Mouse (Mus musculus) kidney, embryonic 15.5 days (tissue): ENCODE measurements around the gene Flnc. TPM values are rescaled to one million over a fixed set of nuclear protein-coding genes. Genes with fewer than 3 reads are reported as not detected.

ENCODE experiments used
- ATAC-seq: fragments of 200-750 bp; cut with Nextera tagmentation; replicated peaks from 2 replicates; pipeline ENCODE4 v1.8.0; 2017; ENCODE audit warnings: moderate TSS enrichment; ENCODE audit not compliant: low FRiP score
- H3K27ac ChIP-seq: fragments of 300-500 bp; sonication (generic); 2 replicates; pipeline ENCODE4 v1.5.1; 2015; ENCODE audit warnings: mild to moderate bottlenecking, inconsistent platforms
- H3K27me3 ChIP-seq: fragments of 300-500 bp; sonication (generic); 2 replicates; pipeline ENCODE4 v1.6.1; 2015; ENCODE audit warnings: inconsistent platforms
- H3K36me3 ChIP-seq: fragments of 300-500 bp; sonication (generic); 2 replicates; pipeline ENCODE4 v1.6.1; 2015; ENCODE audit warnings: inconsistent platforms
- H3K4me1 ChIP-seq: fragments of 300-500 bp; sonication (generic); 2 replicates; pipeline ENCODE4 v1.6.1; 2015; ENCODE audit warnings: inconsistent platforms
- H3K4me2 ChIP-seq: fragments of 300-500 bp; sonication (generic); 2 replicates; pipeline ENCODE4 v1.6.1; 2015; ENCODE audit warnings: moderate library complexity, mild to moderate bottlenecking, inconsistent platforms
- H3K4me3 ChIP-seq: fragments of 300-500 bp; sonication (generic); replicated peaks from 2 replicates; pipeline ENCODE4 v1.5.1; 2015; ENCODE audit warnings: mild to moderate bottlenecking, inconsistent platforms
- H3K9ac ChIP-seq: fragments of 300-500 bp; sonication (generic); 2 replicates; pipeline ENCODE4 v1.6.1; 2015; ENCODE audit warnings: mild to moderate bottlenecking, inconsistent platforms
- H3K9me3 ChIP-seq: fragments of 300-500 bp; sonication (generic); replicated peaks from 2 replicates; pipeline ENCODE4 v1.6.1; 2016; ENCODE audit warnings: inconsistent platforms
- WGBS: fragments of 180-500 bp; shearing (Covaris S2); methylation state at CpG from one replicate; pipeline ENCODE4 v1.1.7; 2015; ENCODE audit warnings: mixed read lengths; 5-methylcytosine and 5-hydroxymethylcytosine counted together
- microRNA-seq: library from miRNA; unstranded; fragments of <30 nt; microRNA quantifications from one replicate; pipeline ENCODE4, GENCODE M21; 2016
- polyA plus RNA-seq: library from polyadenylated mRNA; unstranded; fragments of >200 nt; fragmentation: Nextera tagmentation; extraction: Ambion mirVana; gene quantifications from 2 replicates; pipeline ENCODE4 v1.2.1, GENCODE M21; 2015

The Flnc gene
- polyA plus RNA-seq, 1 experiment from 2014 or later: 9.3 TPM

DNA sequence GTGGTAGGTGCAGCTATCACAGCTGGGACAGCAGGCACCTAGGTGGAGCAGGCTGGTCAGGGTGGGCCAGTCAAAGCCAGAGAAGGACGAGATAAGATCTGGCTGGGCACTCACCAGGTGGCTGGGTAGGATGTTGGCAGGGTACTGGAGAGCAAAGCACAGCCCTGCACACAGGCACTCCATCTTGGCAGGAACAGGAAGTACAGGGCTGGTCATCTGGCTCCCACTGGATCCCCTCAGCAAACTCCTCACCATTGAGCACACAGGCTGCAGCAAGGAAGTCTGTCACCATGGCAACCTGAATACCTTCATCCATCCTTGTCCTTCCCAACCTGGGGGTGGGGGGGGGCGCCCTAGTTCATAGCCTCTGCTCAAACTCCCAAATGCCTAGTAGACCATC, 64.7 kb downstream of the Flnc start:
- no peak overlapping the region for H3K4me3 ChIP-seq
- peaks cover 38% of the 10 kb centered on the region; the same call in 1 of the 2 replicates for H3K36me3 ChIP-seq
- H3K27ac ChIP-seq: no peak overlapping the region
- no peak overlapping the region for H3K9ac ChIP-seq
- peak; percentile 35; the same call in 1 of the 2 replicates for ATAC-seq
- 80% methylated on average over 2 of the region's 2 CpGs for WGBS
- H3K27me3 ChIP-seq: no peaks in the 10 kb centered on the region
- H3K9me3 ChIP-seq: no peaks in the 10 kb centered on the region
- H3K4me1 ChIP-seq: peaks cover 11% of the 10 kb centered on the region; the same call in 1 of the 2 replicates
- H3K4me2 ChIP-seq: no peak overlapping the region

DNA sequence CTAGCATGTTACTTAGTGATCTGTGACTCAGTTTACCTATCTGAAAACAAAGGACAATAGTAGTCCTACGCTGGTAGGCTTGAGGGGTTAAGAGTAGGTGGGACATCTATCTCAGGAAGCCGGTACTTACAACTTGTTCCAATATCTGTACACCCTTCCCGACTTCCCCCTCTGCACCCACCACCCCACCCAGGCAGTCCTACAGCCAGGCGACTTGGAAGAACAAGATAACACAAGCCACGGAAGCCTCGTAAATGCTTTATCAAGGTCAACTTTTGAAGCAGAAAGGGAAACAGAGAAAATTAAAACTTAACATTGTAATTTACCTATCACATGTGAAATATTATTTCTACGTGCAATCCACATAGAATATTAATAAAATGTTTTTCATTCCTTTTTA, 67.1 kb downstream of the Flnc start:
- no peak overlapping the region for H3K4me2 ChIP-seq
- H3K36me3 ChIP-seq: peaks cover 41% of the 10 kb centered on the region; the same call in 1 of the 2 replicates
- H3K4me3 ChIP-seq: no peak overlapping the region
- WGBS: 94% methylated on average over 7 of the region's 7 CpGs
- H3K27me3 ChIP-seq: no peaks in the 10 kb centered on the region
- no peaks in the 10 kb centered on the region for H3K9me3 ChIP-seq
- peaks cover 11% of the 10 kb centered on the region; the same call in 1 of the 2 replicates for H3K4me1 ChIP-seq
- no peak overlapping the region for H3K27ac ChIP-seq
- no peak overlapping the region for H3K9ac ChIP-seq
- no peak for ATAC-seq

DNA sequence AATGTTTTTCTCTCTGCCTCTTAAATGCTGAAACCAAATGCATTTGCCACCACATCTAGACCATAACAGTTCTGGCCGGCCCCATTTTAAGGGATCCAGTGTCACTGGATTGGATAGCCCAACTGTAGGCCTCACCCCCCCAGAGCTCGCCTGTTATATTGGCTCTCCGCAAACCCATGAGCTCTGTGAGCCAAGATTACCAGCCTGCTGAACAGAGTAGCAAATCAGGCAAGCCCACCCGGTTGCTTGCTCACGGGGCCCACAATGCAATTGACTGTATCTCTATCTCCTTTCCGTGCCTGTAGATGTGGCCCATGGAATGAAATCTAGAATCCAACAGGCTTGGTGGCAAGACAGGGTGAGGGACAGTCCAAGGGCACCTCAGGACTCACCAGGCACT, 67.8 kb downstream of the Flnc start:
- Histone ChIP-seq H3K4me2 (no peak overlapping the region), H3K27ac (no peak overlapping the region), H3K36me3 (peaks cover 39% of the 10 kb centered on the region; the same call in 1 of the 2 replicates), H3K4me1 (peaks cover 12% of the 10 kb centered on the region; the same call in 1 of the 2 replicates), H3K27me3 (no peaks in the 10 kb centered on the region), H3K9me3 (no peaks in the 10 kb centered on the region), H3K4me3 (no peak overlapping the region), H3K9ac (no peak overlapping the region)
- WGBS: 93% methylated on average over 6 of the region's 6 CpGs
- no peak for ATAC-seq

DNA sequence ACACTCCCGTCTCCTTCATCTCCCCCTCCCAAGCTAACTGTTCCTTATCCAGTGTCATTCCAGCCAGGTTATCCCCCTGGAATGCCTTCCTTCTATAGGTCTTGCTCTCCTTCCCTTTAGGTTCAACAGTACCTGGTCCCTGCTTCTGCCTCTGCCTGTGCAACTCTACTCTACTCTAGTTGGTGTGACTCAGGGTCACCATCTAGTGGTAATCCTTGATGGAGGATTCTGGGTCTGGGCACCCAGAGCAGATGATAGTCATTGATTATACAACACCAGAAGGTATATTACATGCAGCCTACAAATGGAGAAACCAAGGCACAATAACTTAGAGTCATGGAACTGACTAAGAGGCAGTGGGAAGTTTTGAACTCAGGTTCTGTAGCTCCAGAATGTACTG, 68.5 kb downstream of the Flnc start:
- H3K4me2 ChIP-seq: no peak overlapping the region
- ATAC-seq: no peak
- no peaks in the 10 kb centered on the region for H3K27me3 ChIP-seq
- peaks cover 12% of the 10 kb centered on the region for H3K4me1 ChIP-seq
- peaks cover 33% of the 10 kb centered on the region; the same call in 1 of the 2 replicates for H3K36me3 ChIP-seq
- 94% methylated on average over 1 of the region's 1 CpGs for WGBS
- no peak overlapping the region for H3K9ac ChIP-seq
- no peaks in the 10 kb centered on the region for H3K9me3 ChIP-seq
- no peak overlapping the region for H3K27ac ChIP-seq
- H3K4me3 ChIP-seq: no peak overlapping the region

- 89% methylated on average over 5 of the region's 5 CpGs for WGBS
- peaks cover 19% of the 10 kb centered on the region; the same call in 1 of the 2 replicates for H3K36me3 ChIP-seq
- H3K4me2 ChIP-seq: no peak overlapping the region
- ATAC-seq: no peak
- H3K27ac ChIP-seq: no peak overlapping the region
- H3K9me3 ChIP-seq: no peaks in the 10 kb centered on the region
- no peak overlapping the region for H3K4me3 ChIP-seq
- H3K4me1 ChIP-seq: peaks cover 39% of the 10 kb centered on the region
- H3K9ac ChIP-seq: no peak overlapping the region
- H3K27me3 ChIP-seq: no peaks in the 10 kb centered on the region
Measured at GRCm38 (mm10) chr6:29505493-29505892, 72.4 kb downstream of the Flnc start.

DNA sequence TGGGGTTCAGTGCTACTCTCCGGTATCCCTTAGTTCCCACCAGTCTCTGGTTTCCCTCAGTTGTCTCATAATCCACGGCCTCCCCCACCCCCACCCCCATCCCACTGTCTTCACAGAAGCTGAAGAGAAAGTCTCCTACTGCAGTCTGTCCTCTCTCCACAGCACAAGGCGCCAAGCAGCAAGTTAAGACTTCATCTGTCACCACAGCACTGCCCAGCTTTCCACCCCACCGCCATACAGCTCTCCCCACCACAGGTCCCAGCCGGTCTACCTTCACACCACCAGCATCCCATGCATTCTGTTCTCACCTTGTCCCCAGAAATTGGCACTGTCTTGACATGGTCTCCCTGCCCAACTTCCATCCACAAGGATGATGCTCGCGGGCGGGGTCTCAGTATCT, 73.8 kb downstream of the Flnc start:
- Histone ChIP-seq H3K9me3 (no peaks in the 10 kb centered on the region), H3K36me3 (peaks cover 14% of the 10 kb centered on the region; the same call in 1 of the 2 replicates), H3K4me3 (peak overlapping the region; percentile 72), H3K4me2 (peak overlapping the region; percentile 86), H3K9ac (peak overlapping the region; percentile 64; the same call in 1 of the 2 replicates), H3K27ac (0 out of 2 replicates have a peak overlapping the region, but pooled peaks have one; percentile 11), H3K4me1 (peaks cover 39% of the 10 kb centered on the region), H3K27me3 (no peaks in the 10 kb centered on the region)
- 21% methylated on average over 8 of the region's 8 CpGs for WGBS
- ATAC-seq: no peak; the same call in none of the 2 replicates

DNA sequence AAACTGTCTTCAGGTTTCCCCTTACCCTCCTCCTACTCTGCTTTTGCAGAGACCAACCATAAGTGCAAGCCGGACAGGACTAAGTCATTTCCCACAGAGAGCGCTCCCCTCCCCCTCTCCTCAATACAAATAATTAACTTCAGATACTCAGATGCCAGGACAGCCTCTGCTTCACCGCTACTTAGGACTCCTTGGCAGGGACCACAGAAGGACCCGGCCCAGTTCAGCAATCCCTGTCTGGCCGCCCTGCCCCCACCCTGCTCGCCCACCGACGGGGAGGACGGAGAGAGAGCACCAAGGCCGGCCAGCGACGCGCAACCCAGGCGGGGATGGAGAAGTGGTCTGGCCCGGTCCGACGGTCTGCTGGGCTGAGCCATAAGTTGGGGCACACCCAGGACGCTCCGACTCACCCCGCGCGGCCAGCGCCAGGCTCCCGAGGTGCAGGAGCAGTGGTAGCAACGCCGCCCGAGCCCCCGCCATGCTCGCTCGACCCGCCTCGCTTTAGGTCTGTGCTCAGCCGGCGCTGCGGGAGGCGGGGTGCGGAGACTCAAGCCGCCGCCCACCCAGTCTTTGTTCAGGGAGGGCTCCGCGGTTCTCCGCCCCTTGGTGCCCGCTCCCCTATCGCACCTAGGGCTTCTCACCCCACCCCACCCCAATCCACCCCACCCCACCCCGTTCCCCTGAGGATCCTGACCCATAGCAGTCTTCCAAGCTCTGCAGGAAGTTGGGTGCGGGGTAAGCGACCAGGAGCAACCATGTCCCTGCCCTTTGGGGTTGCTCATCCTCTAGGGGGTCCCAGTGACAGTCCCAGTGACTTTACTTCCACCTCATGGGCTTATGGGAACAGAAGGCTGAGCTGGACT, 74.6 kb downstream of the Flnc start, which contains the start of gene Kcp:
Kcp (minus strand) TSS at position 506 of the 863 bp plus-strand sequence.
- peaks cover 42% of the 10 kb centered on the region for H3K4me1 ChIP-seq
- H3K9ac ChIP-seq: peak within 1 kb of the TSS; percentile 64
- H3K9me3 ChIP-seq: no peaks in the 10 kb centered on the region
- H3K4me3 ChIP-seq: peak within 1 kb of the TSS; percentile 72
- peak within 1 kb of the TSS; percentile 43 for H3K27ac ChIP-seq
- ATAC-seq: peak; percentile 79
- H3K4me2 ChIP-seq: peak within 1 kb of the TSS; percentile 86
- WGBS: 1% methylated on average over 47 of the region's 47 CpGs
- H3K27me3 ChIP-seq: no peaks in the 10 kb centered on the region
- H3K36me3 ChIP-seq: peaks cover 8% of the 10 kb centered on the region; the same call in 1 of the 2 replicates

- no peaks in the 10 kb centered on the region for H3K27me3 ChIP-seq
- peaks cover 3% of the 10 kb centered on the region; the same call in 1 of the 2 replicates for H3K36me3 ChIP-seq
- no peak for ATAC-seq
- no peaks in the 10 kb centered on the region for H3K9me3 ChIP-seq
- H3K4me2 ChIP-seq: 0 out of 2 replicates have a peak overlapping the region, but pooled peaks have one; percentile 86
- no peak overlapping the region for H3K9ac ChIP-seq
- peak overlapping the region; percentile 43 for H3K27ac ChIP-seq
- H3K4me1 ChIP-seq: peaks cover 55% of the 10 kb centered on the region
- no peak overlapping the region for H3K4me3 ChIP-seq
- 20% methylated on average over 2 of the region's 2 CpGs for WGBS
Measured at GRCm38 (mm10) chr6:29509086-29509485, 76.0 kb downstream of the Flnc start.

Small RNA genes lying within 50 kb of the gene (microRNA-seq; reads per million reads assigned to microRNA genes)
- not detected for gene Gm26220
- gene Gm44354: not detected

Other genes starting within 250 kb of the Flnc start
- gene Impdh1, start 216.9 kb upstream of the Flnc start, polyA plus RNA-seq: 39.7 and 44.9 TPM in 2 replicates
- gene Hilpda, start 160.8 kb upstream of the Flnc start, polyA plus RNA-seq: 30.2 and 33.2 TPM in 2 replicates
- gene Fam71f2, start 153.7 kb upstream of the Flnc start, polyA plus RNA-seq: 0.28 and 0.32 TPM in 2 replicates
- gene Fam71f1, start 114.1 kb upstream of the Flnc start, polyA plus RNA-seq: 0.12 and 0.22 TPM in 2 replicates
- 382 and 391 TPM in 2 replicates for gene Calu, start 85.2 kb upstream of the Flnc start, polyA plus RNA-seq
- 0.26 and 0.29 TPM in 2 replicates for gene Opn1sw, start 44.8 kb upstream of the Flnc start, polyA plus RNA-seq
- 22.5 and 22.6 TPM in 2 replicates for gene Ccdc136, start 36.9 kb upstream of the Flnc start, polyA plus RNA-seq
- gene Atp6v1f, start 34.5 kb downstream of the Flnc start, polyA plus RNA-seq: 268 and 287 TPM in 2 replicates
- not detected in 2 replicates for gene Atp6v1fnb, start 38.2 kb downstream of the Flnc start, polyA plus RNA-seq
- 24.0 and 27.9 TPM in 2 replicates for gene Kcp, start 74.7 kb downstream of the Flnc start, polyA plus RNA-seq
- gene Irf5, start 93.4 kb downstream of the Flnc start, polyA plus RNA-seq: 6.1 and 7.4 TPM in 2 replicates
- 91.3 and 93.2 TPM in 2 replicates for gene Tnpo3, start 176.6 kb downstream of the Flnc start, polyA plus RNA-seq